Mouse (Mus musculus) hindbrain, embryonic 13.5 days (tissue): ENCODE data around the gene Col19a1. TPM values are rescaled to one million over a fixed set of nuclear protein-coding genes. Genes with fewer than 3 reads are reported as not detected.
A peak's percentile ranks its signal among the peaks of the same experiment; 100 is the strongest.

ENCODE experiments used
- ATAC-seq: fragments of 200-750 bp; cut with Nextera tagmentation; 2 replicates; pipeline ENCODE4 v1.8.0; 2017; ENCODE audit warnings: moderate TSS enrichment; ENCODE audit not compliant: low FRiP score
- H3K27ac ChIP-seq: fragments of 300-500 bp; sonication (generic); 2 replicates; pipeline ENCODE4 v1.5.1; 2015; ENCODE audit warnings: inconsistent platforms, mild to moderate bottlenecking, moderate library complexity
- H3K27me3 ChIP-seq: fragments of 300-500 bp; sonication (generic); 2 replicates; pipeline ENCODE4 v1.6.1; 2015; ENCODE audit warnings: mild to moderate bottlenecking, inconsistent platforms
- H3K36me3 ChIP-seq: fragments of 300-500 bp; sonication (generic); 2 replicates; pipeline ENCODE4 v1.6.1; 2015; ENCODE audit warnings: mild to moderate bottlenecking, inconsistent platforms
- H3K4me1 ChIP-seq: fragments of 300-500 bp; sonication (generic); replicated peaks from 2 replicates; pipeline ENCODE4 v1.6.1; 2015; ENCODE audit warnings: inconsistent platforms
- H3K4me2 ChIP-seq: fragments of 300-500 bp; sonication (generic); 2 replicates; pipeline ENCODE4 v1.6.1; 2015; ENCODE audit warnings: inconsistent platforms, mild to moderate bottlenecking, moderate library complexity
- H3K4me3 ChIP-seq: fragments of 300-500 bp; sonication (generic); 2 replicates; pipeline ENCODE4 v1.5.1; 2015; ENCODE audit warnings: mild to moderate bottlenecking, inconsistent platforms
- H3K9ac ChIP-seq: fragments of 300-500 bp; sonication (generic); 2 replicates; pipeline ENCODE4 v1.6.1; 2015; ENCODE audit warnings: mild to moderate bottlenecking, inconsistent platforms
- H3K9me3 ChIP-seq: fragments of 300-500 bp; sonication (generic); 2 replicates; pipeline ENCODE4 v1.6.1; 2016; ENCODE audit warnings: inconsistent platforms
- WGBS: fragments of 180-500 bp; shearing (Covaris S2); methylation state at CpG from one replicate; pipeline ENCODE4 v1.1.7; 2015; 5-methylcytosine and 5-hydroxymethylcytosine counted together
- polyA plus RNA-seq: library from polyadenylated mRNA; unstranded; fragments of >200 nt; fragmentation: Nextera tagmentation; extraction: Ambion mirVana; gene quantifications from 2 replicates; pipeline ENCODE4 v1.2.1, GENCODE M21; 2015

Gene Col19a1
- polyA plus RNA-seq, 1 experiment from 2014 or later, result 1.4 TPM

GRCm38 (mm10) chr1:24231504-24232270 lies 355.6 kb downstream of the Col19a1 start:
- no peaks in the 10 kb centered on the region for H3K36me3 ChIP-seq
- peaks cover 10% of the 10 kb centered on the region; the same call in 1 of the 2 replicates for H3K4me1 ChIP-seq
- no peak overlapping the region for H3K9ac ChIP-seq
- H3K27ac ChIP-seq, result no peak overlapping the region
- WGBS, result 72% methylated on average over 3 of the region's 3 CpGs
- ATAC-seq, result no peak
- no peaks in the 10 kb centered on the region for H3K9me3 ChIP-seq
- no peak overlapping the region for H3K4me3 ChIP-seq
- H3K4me2 ChIP-seq, result no peak overlapping the region
- H3K27me3 ChIP-seq, result no peaks in the 10 kb centered on the region

GRCm38 (mm10) chr1:24230428-24230827 lies 356.8 kb downstream of the Col19a1 start:
- Histone ChIP-seq H3K9ac (no peak overlapping the region), H3K4me1 (peaks cover 14% of the 10 kb centered on the region; the same call in 1 of the 2 replicates), H3K4me2 (no peak overlapping the region; the same call in 1 of the 2 replicates), H3K27me3 (no peaks in the 10 kb centered on the region), H3K27ac (no peak overlapping the region), H3K36me3 (no peaks in the 10 kb centered on the region), H3K4me3 (no peak overlapping the region), H3K9me3 (no peaks in the 10 kb centered on the region)
- peak; percentile 77 for ATAC-seq
- 35% methylated on average over 8 of the region's 8 CpGs for WGBS

- no peak overlapping the region for H3K27ac ChIP-seq
- H3K4me3 ChIP-seq, result no peak overlapping the region
- peaks cover 14% of the 10 kb centered on the region; the same call in 1 of the 2 replicates for H3K4me1 ChIP-seq
- H3K27me3 ChIP-seq, result no peaks in the 10 kb centered on the region
- no peak overlapping the region for H3K9ac ChIP-seq
- no peak overlapping the region for H3K4me2 ChIP-seq
- WGBS, result 89% methylated on average over 1 of the region's 1 CpGs
- no peak for ATAC-seq
- no peaks in the 10 kb centered on the region for H3K36me3 ChIP-seq
- no peaks in the 10 kb centered on the region for H3K9me3 ChIP-seq
Measured at GRCm38 (mm10) chr1:24229552-24229951, 357.7 kb downstream of the Col19a1 start.

GRCm38 (mm10) chr1:24226941-24227711 lies 360.1 kb downstream of the Col19a1 start:
- WGBS, result 80% methylated on average over 6 of the region's 6 CpGs
- no peaks in the 10 kb centered on the region for H3K27me3 ChIP-seq
- H3K9me3 ChIP-seq, result no peaks in the 10 kb centered on the region

DNA sequence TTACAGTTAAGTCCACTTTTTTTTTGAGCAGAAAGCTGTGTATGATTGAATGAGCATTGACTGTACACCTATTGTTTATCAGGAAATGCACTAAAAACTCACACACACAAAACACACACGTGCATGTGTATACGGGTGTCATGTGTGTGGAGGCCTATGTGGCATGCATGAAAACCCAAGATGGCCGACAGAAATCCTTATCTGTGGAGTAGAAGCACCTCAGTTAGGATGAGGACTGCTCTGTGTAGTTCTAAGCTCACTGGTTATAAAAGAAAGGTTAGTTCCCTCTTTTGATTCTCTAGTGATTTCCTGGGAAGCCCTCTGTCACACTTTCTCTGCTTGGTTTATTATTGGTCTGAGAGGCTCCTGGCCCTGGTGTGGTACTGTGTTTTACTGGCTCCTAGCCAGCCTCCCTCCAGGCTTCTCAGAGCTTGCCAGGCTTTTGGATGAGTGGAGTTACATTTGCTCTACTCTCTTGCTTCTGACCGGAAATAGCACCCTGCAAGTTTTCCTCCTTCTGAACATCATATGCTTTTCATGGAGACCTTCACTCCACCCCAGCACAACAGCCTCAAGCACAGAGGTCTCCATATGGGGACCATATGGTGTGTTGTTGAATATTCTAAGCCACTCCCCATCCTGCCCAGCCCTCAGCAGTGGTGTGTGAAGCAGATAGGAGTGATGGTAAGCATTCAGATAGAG lies 361.3 kb downstream of the Col19a1 start:
- ATAC-seq, result peak; percentile 79
- no peaks in the 10 kb centered on the region for H3K36me3 ChIP-seq
- H3K4me3 ChIP-seq, result no peak overlapping the region
- WGBS, result 84% methylated on average over 4 of the region's 4 CpGs
- no peak overlapping the region for H3K4me2 ChIP-seq
- H3K4me1 ChIP-seq, result peaks cover 18% of the 10 kb centered on the region; the same call in 1 of the 2 replicates
- H3K9me3 ChIP-seq, result no peaks in the 10 kb centered on the region
- no peaks in the 10 kb centered on the region for H3K27me3 ChIP-seq
- no peak overlapping the region for H3K27ac ChIP-seq
- H3K9ac ChIP-seq, result no peak overlapping the region

More at GRCm38 (mm10) chr1:24226941-24227711, 360.1 kb downstream of the Col19a1 start:
- H3K4me2 ChIP-seq, result no peak overlapping the region
- H3K36me3 ChIP-seq, result no peaks in the 10 kb centered on the region
- no peak overlapping the region for H3K9ac ChIP-seq
- no peak overlapping the region for H3K27ac ChIP-seq
- H3K4me1 ChIP-seq, result peaks cover 18% of the 10 kb centered on the region; the same call in 1 of the 2 replicates
- H3K4me3 ChIP-seq, result no peak overlapping the region
- no peak for ATAC-seq

DNA sequence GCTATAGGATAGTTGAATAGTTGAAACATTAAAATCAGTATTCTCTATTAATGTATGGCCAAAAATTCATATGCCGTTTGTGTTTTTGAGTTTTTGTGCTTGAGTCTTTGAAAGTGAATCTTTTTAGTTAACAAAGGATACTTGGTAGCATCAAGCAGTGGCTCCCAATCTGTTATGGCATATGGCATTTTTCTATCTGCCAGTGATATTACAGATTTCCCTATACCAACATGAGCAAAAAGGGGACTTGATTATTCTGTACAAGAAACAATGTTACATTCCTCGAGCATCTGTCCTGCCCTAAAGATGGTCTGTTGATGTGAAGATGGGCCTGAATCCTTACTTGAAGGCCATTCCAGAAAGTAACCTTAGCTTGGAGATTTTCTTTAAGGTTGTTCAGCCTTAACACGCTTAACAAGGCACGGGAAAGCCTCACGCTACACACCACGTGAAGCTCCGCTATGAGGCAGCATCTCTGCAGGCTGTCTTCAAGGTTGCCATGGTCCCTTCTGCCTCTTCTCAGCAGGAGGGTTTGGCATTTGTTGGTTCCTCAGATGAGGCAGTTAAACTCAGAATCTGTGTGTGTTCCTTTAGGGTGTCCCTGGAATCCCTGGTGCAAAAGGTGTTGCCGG lies 364.2 kb downstream of the Col19a1 start:
- H3K4me1 ChIP-seq, result peaks cover 19% of the 10 kb centered on the region
- no peaks in the 10 kb centered on the region for H3K27me3 ChIP-seq
- no peak for ATAC-seq
- H3K4me2 ChIP-seq, result no peak overlapping the region
- no peak overlapping the region for H3K4me3 ChIP-seq
- no peaks in the 10 kb centered on the region for H3K9me3 ChIP-seq
- WGBS, result 78% methylated on average over 8 of the region's 8 CpGs
- H3K9ac ChIP-seq, result no peak overlapping the region
- H3K36me3 ChIP-seq, result no peaks in the 10 kb centered on the region
- no peak overlapping the region for H3K27ac ChIP-seq

GRCm38 (mm10) chr1:24222231-24222630 lies 365.0 kb downstream of the Col19a1 start:
- H3K9ac ChIP-seq, result no peak overlapping the region
- H3K27me3 ChIP-seq, result no peaks in the 10 kb centered on the region
- no peaks in the 10 kb centered on the region for H3K9me3 ChIP-seq
- H3K4me3 ChIP-seq, result no peak overlapping the region
- H3K4me1 ChIP-seq, result peaks cover 19% of the 10 kb centered on the region
- no peak overlapping the region for H3K4me2 ChIP-seq
- WGBS, result 84% methylated on average over 2 of the region's 2 CpGs
- no peak overlapping the region for H3K27ac ChIP-seq
- H3K36me3 ChIP-seq, result no peaks in the 10 kb centered on the region
- no peak for ATAC-seq

GRCm38 (mm10) chr1:24219041-24219440 lies 368.2 kb downstream of the Col19a1 start:
- H3K4me2 ChIP-seq, result no peak overlapping the region
- H3K36me3 ChIP-seq, result no peaks in the 10 kb centered on the region
- H3K4me1 ChIP-seq, result peaks cover 11% of the 10 kb centered on the region
- H3K27me3 ChIP-seq, result no peaks in the 10 kb centered on the region
- H3K4me3 ChIP-seq, result no peak overlapping the region
- WGBS, result 27% methylated on average over 6 of the region's 6 CpGs
- H3K9ac ChIP-seq, result no peak overlapping the region
- peak; percentile 82; the same call in 1 of the 2 replicates for ATAC-seq
- H3K9me3 ChIP-seq, result no peaks in the 10 kb centered on the region
- H3K27ac ChIP-seq, result no peak overlapping the region

Other genes with a start within 250 kb of the Col19a1 start
- 43.8 and 48.0 TPM in 2 replicates for gene Lmbrd1, start 91.2 kb upstream of the Col19a1 start, polyA plus RNA-seq